Mouse (Mus musculus): ENCODE results near the gene Cds2.
A peak's percentile ranks its signal among the peaks of the same experiment; 100 is the strongest.
"Not testable (repeated sequence)": the region's sequence is repeated elsewhere in the genome, so short reads cannot be mapped to it uniquely, and the experiment has no call there.

Cds2 gene

DNA sequence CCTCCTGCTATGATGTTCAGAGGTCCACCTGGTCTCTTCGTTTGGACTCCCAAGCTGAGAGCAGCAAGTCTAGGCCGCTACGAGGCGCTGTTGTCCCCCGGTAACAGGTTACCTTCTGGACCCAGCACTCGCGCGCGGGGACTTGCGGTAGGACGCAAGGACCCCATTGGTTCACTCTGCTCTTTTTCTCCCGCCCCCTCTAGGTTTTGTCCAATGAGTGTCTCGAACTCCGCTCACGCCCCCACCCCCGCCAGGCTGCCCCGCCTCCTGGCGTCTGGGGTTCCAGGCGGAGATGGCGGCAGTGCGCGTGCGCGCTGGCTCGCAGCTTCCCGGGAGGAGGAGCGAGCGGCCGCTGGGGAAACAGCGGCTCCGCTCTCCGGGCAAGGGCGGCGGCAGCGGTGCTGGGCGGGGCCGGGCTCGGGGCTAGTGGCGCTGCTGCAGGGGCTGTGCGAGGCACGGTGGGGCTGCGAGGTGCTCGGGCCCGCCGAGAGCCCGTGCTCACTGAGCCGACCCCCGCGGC, at the start of gene Cds2:
Cds2 (plus strand) TSS at position 270 of the 520 bp plus-strand sequence.
- peak; percentile 99 for DNase-seq

DNA sequence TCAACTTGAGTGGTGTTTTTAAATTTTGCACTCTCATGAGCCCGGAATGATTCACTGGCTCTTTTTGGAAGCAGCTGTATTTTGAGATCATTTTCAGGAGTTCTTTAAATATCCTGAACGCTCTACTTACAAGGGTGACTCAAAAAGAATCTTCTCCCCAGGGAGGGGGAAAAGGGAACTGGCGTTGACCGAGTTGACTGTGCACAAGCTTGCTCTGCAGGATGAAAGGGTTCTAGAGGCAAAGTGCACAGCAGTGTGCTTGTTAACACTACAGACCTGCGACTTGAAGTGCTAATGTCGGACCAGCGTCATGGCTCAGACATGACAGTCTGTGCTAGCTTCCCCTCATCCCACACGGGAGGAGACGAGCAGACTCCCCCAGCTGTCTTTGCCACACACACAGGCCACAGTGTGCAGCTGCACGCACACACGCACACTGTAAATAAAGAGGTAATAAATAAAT, 41.3 kb upstream of the Cds2 start:
- DNase-seq, result no peak

DNA sequence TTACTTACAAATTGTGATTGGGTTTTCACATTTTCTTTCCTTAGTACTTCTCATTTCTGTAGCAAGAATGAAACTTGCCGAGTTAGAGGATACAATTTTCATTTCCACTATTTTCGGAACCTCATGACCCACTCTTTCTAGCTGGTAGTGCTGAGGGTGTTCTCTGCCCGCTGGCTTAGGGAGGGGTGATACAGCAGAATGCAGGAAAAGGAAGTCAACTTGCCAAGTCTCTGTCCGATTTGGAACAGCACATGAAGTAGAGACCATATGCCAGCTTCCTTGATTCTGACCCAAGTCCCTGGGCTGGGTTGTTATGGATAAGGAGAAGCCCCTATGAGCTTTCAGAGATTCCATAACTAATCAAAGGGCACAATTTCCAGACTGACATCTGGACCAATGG, 38.6 kb upstream of the Cds2 start:
- DNase-seq, result no peak

DNA sequence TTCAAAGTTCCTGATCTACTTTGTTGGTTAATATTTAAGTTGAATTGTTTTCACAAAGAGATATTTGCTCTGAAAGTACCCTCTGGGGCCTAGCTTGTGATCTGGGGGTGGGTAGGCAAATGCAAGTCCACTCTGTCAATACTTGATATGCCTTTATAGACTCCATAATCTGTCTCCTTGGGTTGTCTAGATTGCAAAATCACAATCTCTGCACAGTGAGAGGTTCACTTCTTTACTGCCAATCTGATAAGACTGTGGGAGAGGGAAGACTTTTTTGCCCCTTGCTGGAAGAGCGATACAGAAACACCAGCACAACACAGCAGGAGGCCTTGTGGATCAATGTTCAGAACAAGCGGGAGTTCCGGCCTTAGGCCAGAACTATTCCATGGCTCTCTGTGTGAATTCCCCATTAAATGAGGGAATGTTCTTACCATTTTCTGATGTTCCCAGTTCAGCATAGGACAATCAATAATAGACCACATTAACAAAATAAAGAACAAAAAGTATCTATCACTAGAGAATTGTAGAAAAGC, 30.5 kb upstream of the Cds2 start:
- DNase-seq, result no peak

DNA sequence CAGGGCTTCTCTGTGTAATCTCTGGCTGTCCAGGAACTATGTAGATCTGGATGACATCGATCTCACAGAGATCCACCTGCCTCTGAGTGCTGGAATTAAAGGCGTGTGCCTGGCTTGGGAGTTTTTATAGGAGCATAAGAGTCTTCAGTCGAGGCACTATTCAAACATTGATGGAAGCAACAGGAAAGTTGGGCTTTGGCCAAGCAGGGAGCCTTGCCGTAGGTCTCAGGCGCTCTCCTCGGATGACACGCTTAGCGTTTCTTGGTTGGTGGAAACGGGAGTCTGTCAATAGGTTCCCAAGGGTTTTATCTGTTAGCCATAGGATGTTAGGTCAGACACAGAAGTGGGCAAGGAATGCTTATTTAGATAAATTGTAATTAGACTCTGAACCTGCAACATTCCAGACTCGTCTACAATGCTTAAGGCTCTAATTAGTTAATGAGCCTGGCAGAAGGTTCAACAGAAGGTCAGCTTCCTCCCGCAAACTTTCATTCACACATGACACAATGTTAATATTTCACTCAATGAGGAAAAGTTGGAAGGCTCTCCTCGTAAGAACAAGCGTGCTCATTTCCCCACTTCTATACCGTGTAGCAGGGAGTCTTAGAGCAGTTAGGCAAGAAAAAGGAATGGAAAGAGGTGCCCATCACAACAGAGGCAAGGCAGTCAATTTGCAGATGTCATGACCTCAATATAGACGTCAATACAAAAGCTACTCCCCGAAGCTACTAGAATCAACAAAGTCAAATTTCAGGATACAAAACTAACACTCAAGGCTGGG, 28.8 kb upstream of the Cds2 start:
- DNase-seq, result no peak

DNA sequence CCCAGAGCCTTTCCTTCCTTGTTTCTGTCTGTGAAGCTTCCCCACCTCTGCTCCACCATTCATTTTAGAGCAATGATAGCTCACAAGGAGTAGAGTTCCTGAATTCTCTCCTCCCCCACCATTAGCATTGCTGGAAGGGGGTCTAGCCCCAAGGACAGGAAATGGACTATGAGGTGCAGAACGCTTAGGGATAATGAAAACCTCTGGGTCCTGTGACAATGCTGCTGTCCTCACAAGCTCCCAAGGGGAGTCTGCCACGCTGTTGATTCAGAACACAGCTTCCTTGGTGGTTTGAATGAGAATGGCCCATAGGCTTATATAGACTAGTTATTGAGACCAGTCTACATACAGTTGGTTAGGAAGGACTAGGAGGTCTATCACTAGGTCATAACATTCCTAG, 27.7 kb upstream of the Cds2 start:
- no peak for DNase-seq

DNA sequence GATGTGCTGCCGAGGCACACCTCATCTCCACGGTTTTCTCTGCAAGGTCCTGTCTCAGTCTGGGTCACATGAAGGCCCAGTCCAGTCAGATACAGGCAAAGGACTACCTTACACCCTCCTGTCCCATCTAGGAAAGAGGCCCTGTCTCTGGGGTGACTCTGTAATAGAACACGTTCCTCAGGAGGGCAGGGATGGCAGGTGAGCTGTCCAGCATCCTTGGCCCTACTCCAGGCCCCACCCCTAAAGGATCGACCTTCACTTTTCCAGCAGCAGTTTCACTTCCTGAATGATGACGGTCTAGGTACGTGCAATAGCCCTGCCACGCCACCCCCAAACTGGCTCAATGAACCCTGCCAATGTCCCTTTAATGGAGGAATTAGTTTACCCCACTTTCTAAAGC, 27.0 kb upstream of the Cds2 start:
- no peak for DNase-seq

DNA sequence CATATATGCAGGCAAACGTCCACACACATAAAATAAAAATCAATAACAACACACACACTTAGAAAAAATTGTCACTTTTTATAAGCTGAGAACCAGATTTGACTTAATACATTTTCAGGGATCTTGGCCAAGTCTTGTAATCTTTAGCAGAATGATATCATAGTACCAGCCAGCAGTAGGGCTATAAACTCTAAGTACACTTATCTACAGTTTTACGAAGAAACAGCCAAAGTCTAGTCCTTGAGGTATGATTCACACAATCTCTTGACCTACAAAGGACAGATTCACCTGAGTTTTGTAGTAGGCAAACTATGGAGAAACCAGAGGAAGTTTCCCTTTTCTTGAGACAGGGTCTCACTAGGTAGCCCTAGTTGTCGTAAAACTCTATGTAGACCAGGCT, 23.5 kb upstream of the Cds2 start:
- not testable (repeated sequence) for DNase-seq

DNA sequence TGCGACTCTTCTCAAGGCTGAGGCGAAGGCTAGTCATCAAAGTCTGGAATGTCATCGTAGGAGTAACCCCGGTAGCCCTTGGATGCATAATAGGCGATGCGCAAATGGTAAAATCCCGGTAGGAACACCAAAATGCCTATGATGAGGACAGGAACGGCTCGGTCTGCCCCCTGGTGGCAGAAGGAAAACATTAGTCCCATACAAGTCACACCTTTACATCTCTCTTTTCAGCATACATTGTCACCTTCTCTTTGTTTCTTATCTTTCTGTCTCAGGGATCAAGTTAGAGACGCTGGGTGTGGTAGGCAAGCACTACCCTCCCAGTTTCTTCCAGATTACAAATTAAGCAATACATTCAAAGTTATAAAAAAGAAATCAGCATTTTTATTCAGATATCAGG, 22.5 kb upstream of the Cds2 start:
- peak; percentile 58 to 78 for DNase-seq

DNA sequence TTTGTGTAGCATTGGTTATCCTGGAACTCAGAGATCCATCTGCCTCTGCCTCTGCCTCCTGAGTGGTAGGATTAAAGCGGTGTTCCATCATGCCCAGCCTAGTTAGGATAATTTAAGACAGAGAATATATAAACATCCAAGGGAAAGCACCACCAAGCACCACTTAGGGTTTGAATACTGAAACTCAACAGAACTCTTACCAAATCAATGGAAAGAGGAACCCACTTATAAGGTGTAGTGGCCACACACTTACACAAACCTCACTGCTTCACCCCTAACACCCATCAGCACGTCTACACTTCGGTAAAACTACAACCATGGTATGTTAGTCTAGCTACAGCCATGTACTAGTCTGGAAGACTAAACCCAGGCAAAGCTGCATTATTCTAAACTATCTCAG, 19.6 kb upstream of the Cds2 start:
- DNase-seq, result no peak

DNA sequence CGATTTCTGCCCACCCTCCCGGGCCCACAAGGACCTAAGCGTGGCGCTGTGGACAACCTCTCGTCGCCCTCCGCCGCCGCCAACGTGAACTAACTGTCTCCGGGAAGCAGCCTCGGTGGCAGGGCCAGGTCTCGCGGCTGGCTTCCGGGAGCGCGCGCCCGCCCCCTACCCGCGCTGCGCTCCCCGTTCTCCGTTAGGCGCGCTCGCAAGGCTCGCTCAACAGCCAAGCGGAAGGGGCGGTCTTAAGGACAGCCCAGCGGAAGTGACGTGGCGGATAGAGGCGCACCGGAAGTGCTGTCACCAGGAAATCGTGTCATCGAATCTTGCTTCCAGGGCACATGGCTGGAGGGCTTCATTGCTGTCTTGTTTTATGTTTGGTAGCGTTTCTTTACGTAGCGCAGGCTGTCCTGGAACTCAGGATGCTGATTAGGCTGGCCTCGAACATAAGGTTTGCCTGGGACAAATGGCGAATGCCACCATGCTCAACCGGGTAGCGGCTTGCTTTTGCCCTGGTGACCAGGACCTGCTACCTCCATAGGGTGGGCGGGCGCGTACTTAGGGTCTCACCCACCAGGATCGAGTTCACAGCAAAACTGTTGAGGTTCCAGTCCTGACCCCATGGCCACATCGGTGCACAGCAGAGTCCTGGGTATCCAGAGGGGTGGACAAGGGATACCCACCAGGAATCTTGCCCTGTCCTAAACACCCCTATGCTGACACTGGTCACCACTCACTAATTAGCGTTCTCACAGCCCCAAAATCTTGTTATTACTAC, 15.2 kb upstream of the Cds2 start, which contains the start of gene Tmem230:
Tmem230 (minus strand) TSS at position 269 of the 775 bp plus-strand sequence.
- DNase-seq, result peak; percentile 96

DNA sequence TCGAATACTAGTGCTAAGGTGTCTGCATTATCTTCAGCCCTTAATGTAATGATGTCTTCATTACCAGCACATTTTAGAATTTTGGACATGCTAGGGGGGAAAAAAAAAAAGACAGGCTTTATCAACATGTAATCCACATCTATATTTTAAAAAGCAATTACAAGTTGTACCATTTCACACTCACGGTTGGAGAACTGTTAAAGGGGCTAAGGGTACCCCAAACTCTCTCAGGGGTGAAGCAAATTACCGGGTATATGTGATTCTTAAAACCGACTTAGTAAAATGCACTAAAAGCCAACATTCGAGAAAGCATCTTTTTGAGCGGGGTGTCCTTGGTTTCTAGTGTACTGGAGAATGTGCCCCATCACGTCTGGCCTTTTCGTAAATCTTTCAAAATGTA, 11.0 kb upstream of the Cds2 start:
- DNase-seq, result no peak

DNA sequence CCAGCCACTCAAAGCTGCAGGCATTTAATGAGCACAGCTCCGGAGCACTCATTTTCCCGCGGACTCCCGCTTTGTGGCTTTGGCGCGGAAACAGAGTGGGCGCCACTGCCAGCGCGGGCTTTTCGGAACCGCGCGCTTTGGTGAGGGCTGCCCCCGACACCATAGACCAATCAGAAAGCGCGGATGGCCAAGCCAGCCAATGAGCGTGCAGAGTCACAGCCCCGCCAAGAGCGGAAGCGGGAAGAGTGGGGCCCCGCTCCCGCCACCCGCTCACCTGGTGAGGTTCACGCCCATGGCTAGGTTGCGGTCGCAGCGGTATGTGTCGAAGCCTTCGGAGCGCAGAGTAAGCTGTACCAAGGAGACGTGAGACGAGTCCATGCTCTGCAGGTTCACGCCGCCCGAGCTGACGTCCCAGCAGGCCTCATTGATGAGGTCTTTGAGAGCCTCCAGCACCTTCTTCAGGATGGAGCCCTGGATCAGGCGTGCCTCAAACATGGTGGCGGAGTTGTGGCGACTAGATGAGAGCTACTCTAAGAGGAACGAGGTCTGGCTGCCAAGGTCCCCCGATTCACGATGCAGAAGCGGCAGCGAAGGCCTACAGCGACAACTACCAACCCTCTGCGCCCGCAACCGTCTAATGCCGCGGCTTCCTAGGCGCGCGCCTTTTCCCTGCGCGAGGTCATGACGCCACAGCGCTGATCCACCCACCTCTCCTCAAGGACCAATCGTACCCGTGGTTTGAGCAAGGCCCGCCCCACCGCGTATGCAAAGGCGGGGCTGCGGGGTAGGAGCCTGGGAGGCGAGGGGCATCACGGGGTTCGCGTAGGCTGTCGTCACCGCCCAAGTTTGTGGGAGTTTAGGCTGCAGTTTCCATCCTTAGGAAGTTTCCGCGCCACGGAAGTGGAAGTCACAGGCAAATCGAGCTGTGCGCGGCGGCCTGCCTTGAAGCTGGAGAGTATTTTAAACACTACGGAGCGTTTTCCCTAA, 10.1 kb upstream of the Cds2 start, which contains the start of gene Pcna:
Pcna (minus strand) TSS at position 773 of the 987 bp plus-strand sequence.
- peak; percentile 97 to 99 for DNase-seq

DNA sequence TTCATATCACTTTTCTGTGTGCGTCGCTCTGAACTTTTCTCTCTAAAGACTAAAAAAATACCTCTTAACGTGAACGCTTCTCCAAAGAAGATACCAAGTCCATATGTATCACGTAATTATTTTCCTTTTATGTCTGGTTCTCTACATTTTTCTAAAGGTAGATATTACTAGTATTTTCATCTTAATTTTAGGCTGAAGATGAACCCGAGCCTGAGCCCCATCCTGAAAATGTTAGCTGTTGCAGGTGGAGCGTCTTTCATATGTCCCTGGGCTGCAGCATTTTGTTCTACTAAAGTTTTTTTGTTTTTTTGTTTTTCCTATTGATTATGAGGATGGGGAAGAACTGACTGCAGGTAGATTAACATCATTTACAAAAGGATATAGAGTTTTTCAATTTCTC, 9.3 kb upstream of the Cds2 start:
- DNase-seq, result no peak

DNA sequence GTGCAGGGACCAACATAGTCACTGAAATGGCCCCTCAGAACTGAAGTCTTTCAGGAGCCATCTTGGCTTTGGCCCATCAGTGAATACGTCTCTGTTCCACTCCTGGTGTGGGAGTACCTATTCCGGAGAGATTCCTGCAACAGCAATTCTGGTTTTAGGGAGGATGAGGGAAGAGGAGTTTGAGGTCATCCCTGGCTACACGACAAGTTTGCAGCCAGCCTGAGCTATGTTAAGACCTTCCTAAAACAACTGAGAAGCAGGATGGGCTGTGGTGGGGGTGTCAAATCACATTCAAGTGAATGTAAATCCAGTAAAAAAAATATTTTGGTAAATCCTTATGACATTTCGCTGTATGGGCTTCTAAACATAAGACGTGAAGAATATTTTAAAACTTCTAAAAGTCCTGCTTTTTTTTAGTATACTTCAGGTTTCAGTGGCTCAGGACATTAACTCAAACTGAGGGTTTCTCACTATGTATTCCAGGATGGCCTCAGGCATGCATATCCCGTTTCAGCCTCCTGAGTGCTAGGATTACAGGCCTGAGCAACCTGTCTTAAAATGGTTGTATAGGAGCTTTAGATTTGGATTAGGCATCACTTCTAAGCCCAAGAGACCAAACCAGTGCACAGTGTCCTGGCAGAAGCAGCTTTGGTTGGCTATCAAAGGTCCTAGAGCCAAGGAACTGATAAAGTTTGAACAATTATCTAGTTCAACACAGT, 5.4 kb upstream of the Cds2 start:
- no peak for DNase-seq

DNA sequence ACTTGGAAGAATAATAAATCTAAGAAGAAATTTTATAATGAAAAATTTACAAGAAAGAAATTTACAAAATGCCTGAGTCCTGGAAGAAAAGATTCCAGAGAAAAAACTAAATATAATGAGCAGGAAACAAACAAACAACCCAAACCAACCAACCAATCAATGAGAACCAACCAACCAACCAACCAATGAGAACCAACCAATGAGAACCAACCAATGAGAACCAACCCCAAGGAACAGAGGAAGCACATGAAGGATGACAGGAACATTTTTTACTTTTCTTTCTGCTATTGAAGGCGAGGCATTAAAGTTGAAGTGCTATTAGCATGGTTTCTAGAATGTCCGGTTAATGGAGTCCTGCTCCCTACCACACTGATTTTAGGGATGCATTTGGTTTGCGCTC, 2.3 kb upstream of the Cds2 start:
- DNase-seq, result no peak

DNA sequence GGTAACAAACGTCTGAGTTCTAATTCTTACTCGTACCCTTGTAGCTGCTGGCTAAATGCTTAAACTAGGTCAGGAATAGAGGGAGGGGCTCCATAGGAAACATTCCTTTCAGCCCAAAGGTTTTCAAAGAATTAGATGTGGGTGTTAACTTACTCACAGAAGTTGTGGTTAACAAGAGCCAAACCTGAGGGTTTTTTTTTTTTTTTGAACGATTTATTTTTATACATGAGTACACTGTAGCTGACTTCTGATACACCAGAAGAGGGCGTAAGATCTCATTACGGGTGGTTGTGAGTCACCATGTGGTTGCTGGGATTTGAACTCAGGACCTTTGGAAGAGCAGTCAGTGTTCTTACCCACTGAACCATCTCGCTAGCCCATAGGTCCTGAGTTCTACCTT, 773 bp upstream of the Cds2 start:
- no peak for DNase-seq

DNA sequence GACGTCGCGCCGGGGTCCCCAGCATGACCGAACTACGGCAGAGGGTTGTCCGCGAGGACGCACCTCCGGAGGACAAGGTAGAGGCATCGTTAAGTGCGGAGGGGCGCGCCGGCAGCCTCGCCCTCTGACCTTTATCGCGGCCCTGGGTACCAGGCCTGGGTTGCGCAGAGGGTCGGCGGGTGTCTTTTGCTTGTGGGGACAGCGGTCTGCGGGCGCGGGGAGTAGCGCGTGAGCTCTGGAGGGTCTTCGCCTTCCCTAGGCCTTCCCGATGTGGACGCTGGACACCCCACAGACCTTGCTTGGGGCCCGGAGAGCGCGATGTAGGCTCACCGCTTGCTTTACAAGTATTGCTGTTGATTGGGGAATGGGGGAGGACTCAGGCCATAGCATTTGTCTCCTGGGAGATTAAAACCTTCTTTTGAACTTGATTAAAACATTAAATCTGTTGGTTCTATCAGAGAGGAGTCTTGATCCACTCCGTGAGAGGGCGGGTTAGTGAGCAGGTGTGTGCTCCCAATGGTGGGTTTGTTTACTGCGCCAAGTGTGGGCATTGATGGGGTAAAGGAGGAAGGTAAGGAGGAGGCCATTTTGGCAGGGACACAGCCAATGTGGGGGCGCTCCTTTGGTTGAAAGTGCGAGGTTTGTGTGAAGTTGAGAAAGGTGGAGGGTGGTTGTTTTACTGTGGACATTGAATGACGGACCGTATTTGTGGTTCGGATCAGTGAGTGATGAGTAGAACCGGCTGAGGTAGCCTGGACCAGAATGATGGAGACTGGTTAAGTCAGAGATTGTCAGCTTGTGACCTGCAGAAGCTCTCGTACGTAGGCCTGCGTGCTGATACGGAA, 695 bp downstream of the Cds2 start:
- DNase-seq, result peak in 1 of 2 experiments; percentile 38

DNA sequence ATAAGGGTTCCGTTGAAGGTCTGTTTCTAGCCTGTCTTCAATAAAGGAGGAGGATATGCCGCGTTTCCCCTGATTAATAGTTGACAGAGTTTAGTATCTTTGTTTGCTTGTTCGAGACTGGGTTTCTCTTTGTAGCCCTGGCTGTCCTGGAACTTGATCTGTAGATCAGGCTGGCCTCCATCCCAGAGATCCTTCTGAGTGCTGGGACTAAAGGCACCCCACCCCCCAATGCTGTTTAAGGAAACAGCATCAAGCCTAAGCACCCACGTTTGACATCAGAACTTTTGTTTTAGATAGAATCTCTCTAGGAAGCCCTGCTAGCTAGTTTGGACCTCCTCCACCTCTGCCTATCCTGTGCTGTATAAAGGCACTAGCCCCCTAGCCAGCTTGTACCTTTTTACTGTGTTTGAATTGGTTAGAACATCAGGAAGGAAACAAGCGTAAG, 1.3 kb downstream of the Cds2 start:
- DNase-seq, result no peak

DNA sequence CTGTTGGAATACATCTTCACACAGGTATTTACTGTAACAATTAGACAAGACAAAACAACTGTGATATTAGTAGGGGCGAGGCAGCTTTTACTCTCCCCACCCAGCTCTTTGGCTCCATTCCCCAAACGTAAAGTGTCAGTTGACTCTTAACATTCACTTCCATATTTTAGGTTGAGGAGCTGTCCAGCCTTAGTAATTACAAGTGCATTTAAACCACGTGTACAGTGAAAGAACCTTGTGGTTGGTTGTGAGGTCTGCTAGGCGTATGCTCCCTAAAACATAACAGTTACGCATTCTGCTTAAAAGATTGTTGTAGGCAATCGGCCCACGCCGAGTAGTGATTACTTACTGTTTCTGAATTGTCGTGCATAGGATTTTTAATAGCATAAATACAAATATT, 2.2 kb downstream of the Cds2 start:
- DNase-seq, result no peak

All from kidney, postnatal 25 days (tissue).